ENCODE assay signal across 8 mouse cellular contexts in the genomic region with DNA sequence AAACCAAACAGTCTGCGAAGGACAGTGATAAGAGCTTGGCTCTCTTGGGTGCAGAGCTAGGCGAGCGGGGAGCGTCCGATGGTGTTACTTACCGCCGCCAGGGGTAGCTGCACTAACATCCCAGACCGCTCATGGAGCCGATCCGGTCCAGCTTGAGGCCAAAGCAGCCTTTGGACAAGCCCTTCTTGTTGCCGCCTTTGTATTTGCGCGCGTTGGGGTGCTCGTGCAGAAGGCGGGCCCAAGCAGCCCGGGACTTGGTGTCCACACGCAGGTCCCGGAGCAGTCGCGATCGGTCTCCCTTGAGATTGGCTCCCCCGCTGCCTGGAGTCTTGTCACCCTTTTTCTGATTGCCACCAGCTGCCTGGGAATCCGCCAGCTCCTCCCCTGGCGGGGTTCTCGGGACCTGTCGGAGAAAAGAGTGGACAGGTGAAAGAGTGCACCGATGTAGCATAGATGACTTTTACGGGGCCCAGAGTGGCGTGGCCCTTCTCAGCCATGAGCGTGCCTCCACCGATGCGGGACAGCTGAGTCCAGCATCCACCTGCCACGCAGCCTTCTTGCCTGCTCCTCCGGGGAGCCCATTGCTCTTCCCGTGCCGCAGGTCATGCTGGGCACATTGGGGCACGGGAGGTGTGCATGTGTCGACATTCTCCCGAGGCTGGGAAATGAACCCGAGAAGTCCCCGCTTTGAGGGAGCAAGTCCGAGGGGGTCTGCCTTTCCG. TPM values are rescaled to one million over a fixed set of nuclear protein-coding genes. Genes with fewer than 3 reads are reported as not detected.
DNase-seq lines count a peak whose midpoint lies in the region; ATAC-seq and TF ChIP-seq lines count a peak whose summit lies in the region.

No protein-coding gene starts in this region.

- peak; percentile 56 for TF ChIP-seq CTCF in E14TG2a.4 (conservative IDR thresholded peaks at IDR 0.05; ENCODE audit: low read length)
- peak; percentile 74; the same call in 1 of the 2 replicates for TF ChIP-seq CTCF in testis, adult 2 months (IDR thresholded peaks at IDR 0.05; ENCODE audit: control insufficient read depth, insufficient read depth, insufficient replicate concordance, low read depth, low read length)

- peaks cover 19% of the 10 kb centered on the region for H3K4me1 ChIP-seq in E14TG2a.4 (replicated peaks; ENCODE audit: low read depth, low read length)
- 0 out of 2 replicates have a peak, but pooled peaks cover 2% of the 10 kb centered on the region for H3K4me1 ChIP-seq in forebrain, embryonic 11.5 days (replicated peaks; ENCODE audit: control insufficient read depth, insufficient read depth, low read length)
- peaks cover 4 to 7% of the 10 kb centered on the region in 2 experiments; a peak in 3 of 4 replicates for H3K4me1 ChIP-seq in heart, embryonic 14.5 days (ENCODE audit: control insufficient read depth in 2 of 2, insufficient read depth in 2 of 2, low read length in 2 of 2)
- peaks cover 4% of the 10 kb centered on the region for H3K4me1 ChIP-seq in kidney, embryonic 16.5 days (ENCODE audit: insufficient read depth, low read length)
- H3K4me1 ChIP-seq in limb, embryonic 15.5 days: peaks cover 23% of the 10 kb centered on the region
- H3K4me1 ChIP-seq in testis, adult 2 months (ENCODE audit: control insufficient read depth, insufficient read depth, low read length): peaks cover 12% of the 10 kb centered on the region

- H3K36me3 ChIP-seq in E14TG2a.4 (ENCODE audit: insufficient read depth, low read length) (no peaks in the 10 kb centered on the region), myocyte (ENCODE audit: control insufficient read depth, insufficient read depth) (no peaks in the 10 kb centered on the region)
- H3K36me3 ChIP-seq in forebrain, embryonic 11.5 days (ENCODE audit: control insufficient read depth, insufficient read depth, low read length): no peaks in the 10 kb centered on the region
- no peaks in the 10 kb centered on the region for H3K36me3 ChIP-seq in heart, embryonic 14.5 days (ENCODE audit: control insufficient read depth, insufficient read depth, low read length)
- H3K36me3 ChIP-seq in kidney, embryonic 16.5 days (ENCODE audit: insufficient read depth, low read length): no peaks in the 10 kb centered on the region
- no peaks in the 10 kb centered on the region for H3K36me3 ChIP-seq in limb, embryonic 15.5 days
- no peaks in the 10 kb centered on the region for H3K36me3 ChIP-seq in testis, adult 2 months (ENCODE audit: control insufficient read depth, insufficient read depth, low read length)

- H3K4me3 ChIP-seq in E14TG2a.4 (replicated peaks; ENCODE audit: low read length) (peak overlapping the region; percentile 85), myocyte (no peak overlapping the region)
- H3K4me3 ChIP-seq in forebrain, embryonic 11.5 days (ENCODE audit: low read depth, low read length): peak overlapping the region; percentile 48
- peak overlapping the region; percentile 36 to 49 for H3K4me3 ChIP-seq in heart, embryonic 14.5 days (ENCODE audit: control insufficient read depth in 1 of 2, insufficient read depth in 1 of 2, low read depth in 1 of 2, low read length in 2 of 2)
- H3K4me3 ChIP-seq in kidney, embryonic 16.5 days (ENCODE audit: low read length): peak overlapping the region; percentile 60
- H3K4me3 ChIP-seq in limb, embryonic 15.5 days: peak overlapping the region; percentile 56
- peak overlapping the region; percentile 62 for H3K4me3 ChIP-seq in testis, adult 2 months (ENCODE audit: control insufficient read depth, low read depth, low read length)

- WGBS in forebrain, embryonic 11.5 days: under 1% methylated on average over 41 of the region's 44 CpGs
- WGBS in heart, embryonic 14.5 days: 2% methylated on average over 44 of the region's 44 CpGs
- whole genome bisulfite sequencing in kidney, embryonic 16.5 days: 1% methylated on average over 44 of the region's 44 CpGs
- WGBS in limb, embryonic 15.5 days: 1% methylated on average over 44 of the region's 44 CpGs

- H3K27ac ChIP-seq in forebrain, embryonic 11.5 days (ENCODE audit: low read depth, low read length): no peak overlapping the region
- H3K27ac ChIP-seq in heart, embryonic 14.5 days (replicated peaks in 1 of 2; ENCODE audit: control insufficient read depth in 1 of 2, insufficient read depth in 1 of 2, low read depth in 2 of 2, low read length in 2 of 2): no peak overlapping the region
- H3K27ac ChIP-seq in kidney, embryonic 16.5 days (ENCODE audit: low read length): no peak overlapping the region
- H3K27ac ChIP-seq in limb, embryonic 15.5 days: no peak overlapping the region
- H3K27ac ChIP-seq in testis, adult 2 months (ENCODE audit: control insufficient read depth, insufficient read depth, low read depth, low read length): no peak overlapping the region

- peaks cover 88% of the 10 kb centered on the region for H3K27me3 ChIP-seq in E14TG2a.4 (ENCODE audit: insufficient read depth, low read length)
- H3K27me3 ChIP-seq in forebrain, embryonic 11.5 days (ENCODE audit: control insufficient read depth, insufficient read depth, low read length): peaks cover 17% of the 10 kb centered on the region
- H3K27me3 ChIP-seq in heart, embryonic 14.5 days (ENCODE audit: control insufficient read depth, insufficient read depth, low read length): peaks cover 56% of the 10 kb centered on the region
- H3K27me3 ChIP-seq in kidney, embryonic 16.5 days (ENCODE audit: insufficient read depth, low read length): peaks cover 52% of the 10 kb centered on the region
- H3K27me3 ChIP-seq in limb, embryonic 15.5 days: peaks cover 51% of the 10 kb centered on the region
- H3K27me3 ChIP-seq in myocyte (ENCODE audit: control insufficient read depth, insufficient read depth, insufficient read length): peaks cover 86% of the 10 kb centered on the region
- H3K27me3 ChIP-seq in testis, adult 2 months (ENCODE audit: control insufficient read depth, insufficient read depth, low read length): no peaks in the 10 kb centered on the region

- ATAC-seq in forebrain, embryonic 11.5 days (replicated peaks; ENCODE audit: low FRiP score): peak; percentile 67
- peak; percentile 43; the same call in 1 of the 2 replicates for ATAC-seq in heart, embryonic 14.5 days (ENCODE audit: insufficient number of reproducible peaks, insufficient read depth, low FRiP score, low read depth)
- peak; percentile 59 for ATAC-seq in kidney, embryonic 16.5 days (ENCODE audit: low FRiP score, low TSS enrichment)
- ATAC-seq in limb, embryonic 15.5 days (ENCODE audit: insufficient number of reproducible peaks, low FRiP score, low TSS enrichment, low read depth): no peak

- H3K79me2 ChIP-seq in myocyte (ENCODE audit: control insufficient read depth, insufficient read depth): no peaks in the 10 kb centered on the region

- peak overlapping the region; percentile 65 for H3K9ac ChIP-seq in forebrain, embryonic 11.5 days (ENCODE audit: low read length)
- peak overlapping the region; percentile 58 for H3K9ac ChIP-seq in heart, embryonic 14.5 days (ENCODE audit: low read length)
- H3K9ac ChIP-seq in kidney, embryonic 16.5 days (replicated peaks; ENCODE audit: low read length): peak overlapping the region; percentile 64
- H3K9ac ChIP-seq in limb, embryonic 15.5 days: peak overlapping the region; percentile 57

- H3K4me2 ChIP-seq in forebrain, embryonic 11.5 days (ENCODE audit: low read depth, low read length, severe bottlenecking): peak overlapping the region; percentile 95
- peak overlapping the region; percentile 99 for H3K4me2 ChIP-seq in heart, embryonic 14.5 days (ENCODE audit: low read length)
- H3K4me2 ChIP-seq in kidney, embryonic 16.5 days (replicated peaks; ENCODE audit: low read depth, low read length): peak overlapping the region; percentile 99
- peak overlapping the region; percentile 99 for H3K4me2 ChIP-seq in limb, embryonic 15.5 days
- H3K4me2 ChIP-seq in myocyte (ENCODE audit: low read depth): peak overlapping the region; percentile 73

- DNase-seq in c-Kit-positive CD71-positive TER-119-negative erythroid progenitor cells, embryonic 14.5 days (ENCODE audit: low read depth): peak; percentile 11
- DNase-seq in forebrain, embryonic 11.5 days (ENCODE audit: low spot score): peak; percentile 86

- H3K9me3 ChIP-seq in E14TG2a.4 (ENCODE audit: low read length): no peaks in the 10 kb centered on the region
- H3K9me3 ChIP-seq in forebrain, embryonic 11.5 days (ENCODE audit: control insufficient read depth, low read length): no peaks in the 10 kb centered on the region
- H3K9me3 ChIP-seq in heart, embryonic 14.5 days (ENCODE audit: control insufficient read depth, low read length): no peaks in the 10 kb centered on the region
- no peaks in the 10 kb centered on the region for H3K9me3 ChIP-seq in kidney, embryonic 16.5 days (ENCODE audit: low read length)
- H3K9me3 ChIP-seq in limb, embryonic 15.5 days: no peaks in the 10 kb centered on the region

- TF ChIP-seq POLR2A in myocyte (IDR thresholded peaks at IDR 0.05; ENCODE audit: insufficient read length, low read depth): no peak
- TF ChIP-seq POLR2A in testis, adult 2 months (IDR thresholded peaks at IDR 0.05; ENCODE audit: control insufficient read depth, low read depth, low read length): no peak

- no peak overlapping the region for H3ac ChIP-seq in myocyte (ENCODE audit: control insufficient read depth, insufficient read length)

TF ChIP-seq in myocyte, 11 proteins besides CTCF, POLR2A, EP300 and RAD21:
- TF ChIP-seq CEBPB (IDR thresholded peaks at IDR 0.05; ENCODE audit: insufficient read depth, poor library complexity, severe bottlenecking) (no peak), MYOD1 (IDR thresholded peaks at IDR 0.05; ENCODE audit: control insufficient read depth in 1 of 3, insufficient read length in 2 of 3, low read depth in 2 of 3) (peak in 1 of 3 experiments; percentile 16)

RNA-seq across cellular contexts. Expression of a gene that starts 0.7 kb away (rescaled TPM):
- 0.79 and 0.98 TPM in 2 replicates for polyA plus RNA-seq in forebrain, embryonic 11.5 days (2014; fragmentation: Nextera tagmentation; extraction: Ambion mirVana)
- polyA plus RNA-seq in heart, embryonic 14.5 days (2014; fragmentation: Nextera tagmentation; extraction: Ambion mirVana): 0.32 and 0.39 TPM in 2 replicates
- 3.0 and 3.6 TPM in 2 replicates for polyA plus RNA-seq in kidney, embryonic 16.5 days (2015; fragmentation: Nextera tagmentation; extraction: Ambion mirVana)
- polyA plus RNA-seq in limb, embryonic 15.5 days (2015; fragmentation: Nextera tagmentation; extraction: Ambion mirVana): 8.6 and 9.5 TPM in 2 replicates
- 0.14 TPM for polyA plus RNA-seq in myocyte (2012; fragmentation: generic; extraction: Trizol)
- 0.23 and 0.26 TPM in 2 replicates for polyA plus RNA-seq in testis, adult 2 months (2012; rRNA removed)

RNA-seq across cellular contexts. Expression of a gene that starts 33.9 kb away (rescaled TPM):
- 40.5 and 40.6 TPM in 2 replicates for polyA plus RNA-seq in forebrain, embryonic 11.5 days (2014; fragmentation: Nextera tagmentation; extraction: Ambion mirVana)
- 16.3 and 16.7 TPM in 2 replicates for polyA plus RNA-seq in heart, embryonic 14.5 days (2014; fragmentation: Nextera tagmentation; extraction: Ambion mirVana)
- 30.8 and 33.1 TPM in 2 replicates for polyA plus RNA-seq in kidney, embryonic 16.5 days (2015; fragmentation: Nextera tagmentation; extraction: Ambion mirVana)
- 24.9 and 25.0 TPM in 2 replicates for polyA plus RNA-seq in limb, embryonic 15.5 days (2015; fragmentation: Nextera tagmentation; extraction: Ambion mirVana)
- polyA plus RNA-seq in myocyte (2012; fragmentation: generic; extraction: Trizol): 13.7 TPM
- 27.5 and 29.4 TPM in 2 replicates for polyA plus RNA-seq in testis, adult 2 months (2012; rRNA removed)
